Mouse (Mus musculus) c-Kit-positive CD71-negative TER-119-negative erythroid progenitor cells, embryonic 14.5 days (primary cell): Measurements from ENCODE around the gene Nnmt.
A peak's percentile ranks its signal among the peaks of the same experiment; 100 is the strongest.

ENCODE experiments used
- DNase-seq: peaks from one replicate; pipeline ENCODE4 v3.0.0-alpha.2; 2013; ENCODE audit warnings: low read depth

Nnmt gene

DNA sequence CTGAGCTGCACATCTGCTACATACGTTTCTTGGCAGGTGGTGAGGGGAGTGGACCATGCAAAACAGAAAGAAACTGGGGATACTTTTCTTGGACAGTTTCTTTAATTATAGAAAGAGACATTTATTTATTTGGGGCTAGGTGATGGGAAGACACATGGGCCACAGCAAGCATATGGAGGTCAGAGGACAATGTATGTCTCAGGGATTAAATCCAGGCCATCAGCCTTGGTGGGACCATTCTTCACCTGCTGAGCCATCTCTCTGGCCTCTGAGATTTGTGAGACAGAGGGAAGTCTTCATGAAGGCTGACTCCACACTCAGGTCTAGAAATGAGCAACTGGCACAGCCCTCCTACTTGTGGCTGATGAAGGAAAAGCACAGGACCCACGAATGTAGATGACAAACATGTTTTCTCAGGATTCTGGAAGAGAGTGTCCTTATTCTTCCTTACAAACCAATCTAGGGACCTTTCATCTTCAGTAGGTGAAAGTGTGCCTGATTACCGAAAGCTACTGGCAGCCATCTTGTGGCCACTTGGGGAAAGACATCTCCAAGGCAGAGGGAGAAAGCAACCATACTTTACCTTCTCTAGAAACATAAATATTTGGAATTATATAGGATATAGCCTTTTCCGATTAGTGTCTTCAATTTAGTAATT, 45.3 kb downstream of the Nnmt start:
- peak; percentile 14 for DNase-seq

DNA sequence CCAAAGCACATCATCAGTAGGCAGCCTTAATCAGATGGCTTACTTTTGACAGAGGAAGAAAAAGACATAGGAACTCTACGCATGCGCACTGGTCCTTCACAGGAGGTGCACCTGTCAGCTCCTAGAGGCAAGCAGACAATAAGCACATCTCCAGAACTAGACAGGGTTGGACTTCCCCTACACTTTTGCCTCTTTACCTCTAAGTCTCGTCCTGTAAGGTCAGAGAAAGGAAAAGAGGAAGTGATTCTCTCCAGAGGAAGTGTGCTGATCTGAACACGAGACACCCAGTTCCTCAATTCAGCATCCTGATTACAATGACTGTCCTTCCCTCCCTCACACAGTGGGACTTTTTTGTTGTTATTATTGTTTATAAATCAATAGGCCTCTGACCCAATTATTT, 46.3 kb downstream of the Nnmt start:
- DNase-seq = peak; percentile 16

DNA sequence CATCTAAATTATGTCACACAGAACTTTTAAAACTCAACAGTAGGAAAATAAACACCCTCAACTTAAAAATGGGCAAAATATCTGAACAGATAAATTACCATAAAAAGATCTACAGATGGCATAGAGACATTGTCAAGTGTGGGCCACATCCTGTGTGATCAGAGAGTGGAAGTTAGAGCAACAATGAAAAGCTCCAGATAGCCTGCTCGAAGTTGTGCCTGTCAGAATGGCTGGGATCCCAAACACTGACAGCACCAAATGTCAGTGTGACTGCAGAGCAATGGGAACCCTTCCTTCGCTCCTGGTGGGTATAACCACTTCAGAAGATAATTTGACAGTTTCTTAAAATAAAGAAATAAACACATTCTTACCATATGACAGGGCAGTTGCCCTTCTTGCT, 55.9 kb downstream of the Nnmt start:
- DNase-seq = no peak

- DNase-seq = no peak
These were observed 57.7 kb downstream of the Nnmt start for GRCm38 (mm10) chr9:48547233-48547632.
